Mouse (Mus musculus) splenic B cell, adult 2 months (primary cell): ENCODE measurements around the gene Gm13275.
"Not testable (repeated sequence)": the region's sequence is repeated elsewhere in the genome, so short reads cannot be mapped to it uniquely, and the experiment has no call there.

Experiments used
- DNase-seq: peaks from one replicate; pipeline ENCODE4 v3.0.0-alpha.2; 2011; ENCODE audit warnings: low read depth, low spot score
- H3K27me3 ChIP-seq: 2 replicates; pipeline ENCODE4 v1.6.1; 2012; ENCODE audit warnings: mild to moderate bottlenecking, low read length, moderate library complexity, mixed read lengths; ENCODE audit not compliant: control insufficient read depth, poor library complexity, insufficient read depth, severe bottlenecking
- H3K36me3 ChIP-seq: 2 replicates; pipeline ENCODE4 v1.6.1; 2012; ENCODE audit warnings: mild to moderate bottlenecking, low read length, moderate library complexity, mixed read lengths; ENCODE audit not compliant: control insufficient read depth, poor library complexity, insufficient read depth, severe bottlenecking

Gm13275 gene

GRCm38 (mm10) chr4:88793936-88794675 lies at the start of gene Gm13275:
Gene Gm13275, plus strand, starts transcription at chr4:88794487.
- not testable (repeated sequence) for H3K36me3 ChIP-seq, H3K27me3 ChIP-seq, DNase-seq

GRCm38 (mm10) chr4:88749926-88750325 lies 44.4 kb upstream of the Gm13275 start:
- no peaks in the 10 kb centered on the region for H3K27me3 ChIP-seq
- no peaks in the 10 kb centered on the region for H3K36me3 ChIP-seq
- DNase-seq: no peak

DNA sequence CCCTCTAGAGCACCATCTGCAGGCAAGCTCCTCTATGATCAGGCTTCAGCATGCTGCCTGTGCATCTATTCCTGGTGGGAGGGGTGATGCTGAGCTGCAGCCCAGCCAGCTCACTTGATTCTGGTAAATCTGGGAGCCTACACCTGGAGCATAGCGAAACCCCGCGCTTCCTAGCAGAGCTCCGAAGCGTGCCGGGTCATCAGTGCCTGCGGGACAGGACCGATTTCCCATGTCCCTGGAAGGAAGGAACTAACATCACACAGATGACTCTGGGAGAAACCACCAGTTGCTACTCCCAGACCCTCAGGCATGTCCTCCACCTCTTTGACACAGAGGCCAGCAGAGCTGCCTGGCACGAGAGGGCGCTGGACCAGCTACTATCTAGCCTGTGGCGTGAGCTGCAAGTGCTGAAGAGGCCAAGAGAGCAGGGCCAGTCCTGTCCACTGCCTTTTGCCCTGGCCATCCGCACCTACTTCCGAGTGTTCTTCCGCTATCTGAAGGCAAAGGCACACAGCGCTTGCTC lies 39.4 kb upstream of the Gm13275 start, which contains the start of gene Gm13271:
TSS of gene Gm13271 (plus strand) at position 51 of the 523 bp plus-strand sequence.
- DNase-seq, H3K36me3 ChIP-seq, H3K27me3 ChIP-seq: not testable (repeated sequence)

DNA sequence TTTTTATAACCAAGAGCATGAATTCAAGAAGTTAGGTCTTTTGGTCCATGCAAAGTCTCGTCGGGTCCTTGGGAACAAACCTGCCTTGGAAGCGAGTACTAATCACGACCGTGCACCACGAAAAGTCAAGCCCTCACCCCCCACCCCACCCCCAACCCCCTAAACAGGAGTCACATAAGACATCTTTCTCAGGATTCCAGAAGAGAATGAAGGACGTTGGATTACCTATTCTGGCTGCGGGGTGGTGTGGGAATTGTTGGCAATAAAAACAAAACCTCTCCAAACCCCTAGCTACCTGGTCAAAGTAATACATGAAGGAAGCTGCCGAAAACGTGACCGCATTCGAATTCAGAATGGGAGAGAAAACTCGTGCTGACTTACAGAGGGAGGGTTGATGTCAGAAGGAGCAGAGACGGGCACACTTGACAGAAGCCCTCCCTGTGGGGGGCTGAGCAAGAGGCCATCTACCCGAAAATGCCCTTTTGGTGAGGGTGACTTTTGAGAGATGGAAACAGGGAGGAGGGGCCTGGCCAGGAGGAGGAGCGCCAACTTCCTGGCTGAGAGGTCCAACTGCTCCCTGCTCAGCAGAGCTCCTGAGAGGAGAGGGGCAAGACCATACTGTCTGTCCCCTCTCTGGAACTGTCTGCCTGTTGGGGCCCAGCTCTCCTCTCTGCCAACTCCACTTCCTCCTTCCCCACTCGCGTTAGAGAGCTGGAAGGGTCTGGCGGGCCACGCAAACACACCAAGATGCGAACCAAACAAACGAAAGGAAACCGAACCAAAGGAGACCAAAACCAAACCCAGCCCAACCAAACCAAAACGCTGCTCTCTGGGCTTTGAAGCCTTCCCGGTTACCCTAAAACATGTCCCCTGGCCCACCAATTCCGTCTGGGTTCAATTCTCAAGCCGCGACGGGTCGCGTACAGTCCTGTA lies 37.4 kb upstream of the Gm13275 start:
- H3K27me3 ChIP-seq, H3K36me3 ChIP-seq: not testable (repeated sequence)
- peak; percentile 34 for DNase-seq

- not testable (repeated sequence) for H3K36me3 ChIP-seq, H3K27me3 ChIP-seq
- DNase-seq: peak; percentile 92
Measured at GRCm38 (mm10) chr4:88757628-88758031, 36.7 kb upstream of the Gm13275 start.

DNA sequence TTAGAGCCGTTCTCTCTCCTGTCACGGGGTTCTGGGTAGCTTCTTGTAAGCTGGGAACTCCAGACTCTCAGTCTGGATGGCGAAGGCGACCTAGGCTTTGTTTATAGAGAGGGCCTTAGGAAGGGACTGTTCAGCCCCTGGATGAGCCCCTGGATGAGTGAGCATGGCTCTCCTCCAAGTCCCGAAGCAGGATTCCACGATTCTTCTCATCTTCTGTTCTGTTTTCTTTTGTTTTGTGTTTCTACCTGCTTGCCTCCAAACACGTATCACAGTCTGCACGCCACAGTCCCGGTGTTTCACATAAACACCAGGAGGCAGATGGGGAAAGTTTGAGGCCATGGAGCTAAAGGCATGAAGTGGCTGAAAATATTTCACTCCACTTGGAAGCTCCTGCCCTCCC lies 35.5 kb upstream of the Gm13275 start:
- DNase-seq, H3K36me3 ChIP-seq, H3K27me3 ChIP-seq: not testable (repeated sequence)

DNA sequence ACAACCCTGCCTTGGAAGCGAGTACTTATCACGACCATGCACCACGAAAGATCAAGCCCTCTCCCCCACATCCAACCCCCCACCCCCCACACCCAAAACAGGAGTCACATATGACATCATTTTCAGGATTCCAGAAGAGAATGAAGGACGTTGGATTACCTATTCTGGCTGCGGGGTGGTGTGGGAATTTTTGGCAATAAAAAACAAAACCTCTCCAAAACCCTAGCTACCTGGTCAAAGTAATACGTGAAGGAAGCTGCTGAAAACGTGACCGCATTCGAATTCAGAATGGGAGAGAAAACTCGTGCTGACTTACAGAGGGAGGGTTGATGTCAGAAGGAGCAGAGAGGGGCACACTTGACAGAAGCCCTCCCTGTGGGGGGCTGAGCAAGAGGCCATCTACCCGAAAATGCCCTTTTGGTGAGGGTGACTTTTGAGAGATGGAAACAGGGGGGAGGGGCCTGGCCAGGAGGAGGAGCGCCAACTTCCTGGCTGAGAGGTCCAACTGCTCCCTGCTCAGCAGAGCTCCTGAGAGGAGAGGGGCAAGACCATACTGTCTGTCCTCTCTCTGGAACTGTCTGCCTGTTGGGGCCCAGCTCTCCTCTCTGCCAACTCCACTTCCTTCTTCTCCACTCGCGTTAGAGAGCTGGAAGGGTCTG lies 34.5 kb upstream of the Gm13275 start, which contains the start of gene Gm13283:
TSS of gene Gm13283 (plus strand) at position 510 of the 659 bp plus-strand sequence.
- H3K36me3 ChIP-seq, H3K27me3 ChIP-seq, DNase-seq: not testable (repeated sequence)

GRCm38 (mm10) chr4:88760431-88760830 lies 33.9 kb upstream of the Gm13275 start:
- DNase-seq: peak; percentile 79

DNA sequence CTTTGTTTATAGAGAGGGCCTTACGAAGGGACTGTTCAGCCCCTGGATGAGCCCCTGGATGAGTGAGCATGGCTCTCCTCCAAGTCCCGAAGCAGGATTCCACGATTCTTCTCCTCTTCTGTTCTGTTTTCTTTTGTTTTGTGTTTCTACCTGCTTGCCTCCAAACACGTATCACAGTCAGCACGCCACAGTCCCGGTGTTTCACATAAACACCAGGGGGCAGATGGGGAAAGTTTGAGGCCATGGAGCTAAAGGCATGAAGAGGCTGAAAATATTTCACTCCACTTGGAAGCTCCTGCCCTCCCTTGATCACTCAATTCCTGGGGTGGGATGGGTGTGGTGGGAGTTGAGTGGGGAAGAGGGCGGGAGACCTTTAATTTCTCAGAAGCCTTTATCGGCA lies 32.5 kb upstream of the Gm13275 start:
- not testable (repeated sequence) for DNase-seq, H3K36me3 ChIP-seq, H3K27me3 ChIP-seq

More at GRCm38 (mm10) chr4:88760431-88760830, 33.9 kb upstream of the Gm13275 start:
- not testable (repeated sequence) for H3K27me3 ChIP-seq, H3K36me3 ChIP-seq

DNA sequence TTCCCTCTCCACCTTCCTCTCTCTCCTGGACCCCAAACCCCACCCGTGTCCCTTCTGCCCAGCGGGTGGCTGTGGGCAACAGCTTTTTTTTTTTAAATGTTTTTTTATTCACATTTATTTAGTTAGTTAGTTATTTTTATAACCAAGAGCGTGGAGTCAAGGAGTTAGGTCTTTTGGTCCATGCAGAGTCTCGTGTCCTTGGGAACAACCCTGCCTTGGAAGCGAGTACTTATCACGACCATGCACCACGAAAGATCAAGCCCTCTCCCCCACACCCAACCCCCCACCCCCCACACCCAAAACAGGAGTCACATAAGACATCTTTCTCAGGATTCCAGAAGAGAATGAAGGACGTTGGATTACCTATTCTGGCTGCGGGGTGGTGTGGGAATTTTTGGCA lies 31.9 kb upstream of the Gm13275 start:
- not testable (repeated sequence) for DNase-seq, H3K27me3 ChIP-seq, H3K36me3 ChIP-seq

- H3K36me3 ChIP-seq, H3K27me3 ChIP-seq: not testable (repeated sequence)
- DNase-seq: peak; percentile 68
Measured at GRCm38 (mm10) chr4:88763384-88764018, 30.8 kb upstream of the Gm13275 start.

DNA sequence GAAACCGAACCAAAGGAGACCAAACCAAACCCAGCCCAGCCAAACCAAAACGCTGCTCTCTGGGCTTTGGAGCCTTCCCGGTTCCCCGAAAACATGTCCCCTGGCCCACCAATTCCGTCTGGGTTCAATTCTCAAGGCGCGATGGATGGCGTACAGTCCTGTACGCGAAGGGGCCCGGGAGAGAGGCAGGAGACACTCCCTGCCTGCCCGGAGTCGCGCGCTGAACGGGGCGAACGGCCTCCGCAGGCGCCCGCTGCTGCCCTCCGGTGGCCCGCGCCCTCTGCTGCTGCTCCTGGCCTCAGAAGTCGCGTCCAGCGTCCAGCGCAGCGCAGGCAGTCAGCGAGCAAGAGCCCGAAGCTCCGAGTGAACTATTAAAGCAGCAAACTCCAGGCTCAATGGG lies 20.8 kb upstream of the Gm13275 start, which contains the start of gene Gm13290:
TSS of gene Gm13290 (plus strand) at position 301 of the 400 bp plus-strand sequence.
- DNase-seq, H3K36me3 ChIP-seq, H3K27me3 ChIP-seq: not testable (repeated sequence)

DNA sequence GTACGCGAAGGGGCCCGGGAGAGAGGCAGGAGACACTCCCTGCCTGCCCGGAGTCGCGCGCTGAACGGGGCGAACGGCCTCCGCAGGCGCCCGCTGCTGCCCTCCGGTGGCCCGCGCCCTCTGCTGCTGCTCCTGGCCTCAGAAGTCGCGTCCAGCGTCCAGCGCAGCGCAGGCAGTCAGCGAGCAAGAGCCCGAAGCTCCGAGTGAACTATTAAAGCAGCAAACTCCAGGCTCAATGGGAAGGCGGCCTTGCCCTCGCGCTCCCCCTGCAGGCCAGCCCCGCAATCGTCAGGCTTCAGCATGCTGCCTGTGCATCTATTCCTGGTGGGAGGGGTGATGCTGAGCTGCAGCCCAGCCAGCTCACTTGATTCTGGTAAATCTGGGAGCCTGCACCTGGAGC lies 17.7 kb upstream of the Gm13275 start, which contains the start of gene Gm13289:
TSS of gene Gm13289 (plus strand) at position 301 of the 400 bp plus-strand sequence.
- not testable (repeated sequence) for H3K36me3 ChIP-seq, H3K27me3 ChIP-seq, DNase-seq

DNA sequence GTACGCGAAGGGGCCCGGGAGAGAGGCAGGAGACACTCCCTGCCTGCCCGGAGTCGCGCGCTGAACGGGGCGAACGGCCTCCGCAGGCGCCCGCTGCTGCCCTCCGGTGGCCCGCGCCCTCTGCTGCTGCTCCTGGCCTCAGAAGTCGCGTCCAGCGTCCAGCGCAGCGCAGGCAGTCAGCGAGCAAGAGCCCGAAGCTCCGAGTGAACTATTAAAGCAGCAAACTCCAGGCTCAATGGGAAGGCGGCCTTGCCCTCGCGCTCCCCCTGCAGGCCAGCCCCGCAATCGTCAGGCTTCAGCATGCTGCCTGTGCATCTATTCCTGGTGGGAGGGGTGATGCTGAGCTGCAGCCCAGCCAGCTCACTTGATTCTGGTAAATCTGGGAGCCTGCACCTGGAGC lies 14.7 kb upstream of the Gm13275 start, which contains the start of gene Gm13272:
TSS of gene Gm13272 (plus strand) at position 301 of the 400 bp plus-strand sequence.
- H3K27me3 ChIP-seq, H3K36me3 ChIP-seq, DNase-seq: not testable (repeated sequence)
